Mouse (Mus musculus) layer of hippocampus, adult 18-20 months (tissue): ENCODE data around the gene Rhcg. TPM values are rescaled to one million over a fixed set of nuclear protein-coding genes. Genes with fewer than 3 reads are reported as not detected.

Experiments
- DNase-seq, 2 experiments: peaks; one replicate each; pipeline ENCODE4 v3.0.0; 2022; ENCODE audit warnings: low spot score in 2 of 2
- long read RNA-seq: library from polyadenylated mRNA; stranded (forward); transcript quantifications from one replicate; pipeline ENCODE4 v2.0.0, GENCODE M21; 2021
- total RNA-seq, 2 experiments: library from RNA; stranded (reverse); gene quantifications; 2 replicates each; pipeline ENCODE4 v1.2.3; 2021

The Rhcg gene
- total RNA-seq, result 1 to 10 TPM in 1 of 2 experiments, under 1 TPM in 1; 0.82 to 1.8 TPM
- long read RNA-seq, result 0 reads

- DNase-seq, result no peak
Observed at GRCm38 (mm10) chr7:79617418-79617817, at the start of gene Rhcg. Rhcg (minus strand) TSS chr7:79617657.

DNA sequence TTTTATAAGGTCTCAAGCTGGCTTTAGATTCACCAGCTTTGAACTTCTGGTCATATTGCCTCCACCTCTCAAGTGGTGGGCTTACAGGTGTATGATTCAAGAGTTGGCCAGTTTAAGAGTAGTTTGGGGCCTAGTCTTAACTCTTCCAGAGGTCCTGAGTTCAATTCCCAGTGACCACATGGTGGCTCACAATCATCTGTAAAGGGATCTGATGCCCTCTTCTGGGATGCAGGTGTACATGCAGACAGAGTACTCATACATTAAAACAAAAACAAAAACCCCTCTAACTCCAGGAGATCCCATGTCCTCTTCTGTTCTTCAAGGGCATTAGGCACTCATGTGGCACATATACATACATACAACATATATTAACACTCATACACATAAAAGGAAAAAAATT, 49.2 kb upstream of the Rhcg start:
- DNase-seq, result no peak

GRCm38 (mm10) chr7:79661253-79661890, 43.9 kb upstream of the Rhcg start:
- no peak for DNase-seq

DNA sequence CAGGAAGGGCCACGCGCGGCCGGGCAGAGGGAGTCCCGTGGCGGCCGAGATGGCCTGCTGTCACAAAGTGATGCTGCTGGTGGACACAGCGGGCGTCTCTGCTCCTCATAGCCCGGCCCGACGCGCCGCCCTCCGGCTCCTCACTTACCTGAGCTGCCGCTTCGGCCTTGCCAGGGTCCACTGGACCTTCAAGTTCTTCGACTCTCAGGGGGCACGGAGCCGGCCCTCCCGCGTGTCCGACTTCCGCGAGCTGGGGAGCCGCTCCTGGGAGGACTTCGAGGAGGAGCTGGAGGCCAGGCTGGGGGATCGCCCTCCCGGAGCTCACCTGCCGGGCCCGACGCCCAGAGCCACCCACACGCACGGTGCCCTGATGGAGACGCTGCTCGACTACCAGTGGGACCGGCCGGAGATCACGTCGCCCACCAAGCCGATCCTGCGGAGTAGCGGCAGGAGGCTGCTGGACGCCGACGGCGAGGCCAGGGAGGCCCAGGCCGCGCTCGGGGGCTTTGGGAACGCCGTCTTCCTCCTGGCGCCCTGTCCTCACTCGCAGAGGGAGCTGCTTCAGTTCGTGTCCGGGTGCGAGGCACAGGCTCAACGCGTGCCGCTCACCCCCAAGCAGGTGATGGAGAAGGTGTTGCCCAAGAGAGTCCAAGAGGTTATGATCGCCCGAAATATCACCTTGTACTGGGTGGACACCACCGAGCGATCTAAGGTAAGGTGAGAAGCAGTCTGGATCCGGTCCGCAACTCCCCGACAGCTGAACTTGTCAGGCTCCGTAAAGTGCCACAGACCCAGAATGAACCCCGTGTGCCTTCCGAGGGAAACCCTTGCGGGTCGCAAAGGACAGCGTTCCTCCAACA, 43.1 kb upstream of the Rhcg start:
- no peak for DNase-seq

- DNase-seq, result peak; percentile 87 to 95
Observed at GRCm38 (mm10) chr7:79659578-79660290, 42.3 kb upstream of the Rhcg start, which contains the start of gene Ticrr. Ticrr (plus strand) TSS chr7:79660196.

GRCm38 (mm10) chr7:79654586-79654985, 37.1 kb upstream of the Rhcg start:
- DNase-seq, result no peak

GRCm38 (mm10) chr7:79654185-79654584, 36.7 kb upstream of the Rhcg start:
- no peak for DNase-seq

DNA sequence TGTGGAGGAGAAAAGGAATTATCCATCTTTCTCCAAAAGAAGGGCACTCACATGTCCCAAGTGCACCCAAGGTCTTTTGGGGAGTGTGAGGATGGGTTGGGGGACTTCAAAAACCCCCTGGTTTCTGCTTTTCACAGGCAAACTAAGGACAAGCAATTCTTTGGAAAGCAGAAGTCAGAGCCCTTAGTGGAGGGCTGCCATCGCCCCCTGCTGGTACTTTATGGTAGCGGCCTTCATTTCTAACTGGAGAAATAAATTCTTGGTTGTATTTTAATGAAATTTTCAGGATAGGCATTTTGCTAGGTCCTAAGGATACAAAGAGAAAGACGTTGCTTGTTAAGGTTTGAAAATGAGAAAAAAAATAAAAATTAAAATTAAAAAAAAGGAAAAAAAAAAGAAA, 31.5 kb upstream of the Rhcg start:
- DNase-seq, result peak; percentile 19 to 72

- DNase-seq, result no peak
Observed at GRCm38 (mm10) chr7:79647233-79647632, 29.8 kb upstream of the Rhcg start.

DNA sequence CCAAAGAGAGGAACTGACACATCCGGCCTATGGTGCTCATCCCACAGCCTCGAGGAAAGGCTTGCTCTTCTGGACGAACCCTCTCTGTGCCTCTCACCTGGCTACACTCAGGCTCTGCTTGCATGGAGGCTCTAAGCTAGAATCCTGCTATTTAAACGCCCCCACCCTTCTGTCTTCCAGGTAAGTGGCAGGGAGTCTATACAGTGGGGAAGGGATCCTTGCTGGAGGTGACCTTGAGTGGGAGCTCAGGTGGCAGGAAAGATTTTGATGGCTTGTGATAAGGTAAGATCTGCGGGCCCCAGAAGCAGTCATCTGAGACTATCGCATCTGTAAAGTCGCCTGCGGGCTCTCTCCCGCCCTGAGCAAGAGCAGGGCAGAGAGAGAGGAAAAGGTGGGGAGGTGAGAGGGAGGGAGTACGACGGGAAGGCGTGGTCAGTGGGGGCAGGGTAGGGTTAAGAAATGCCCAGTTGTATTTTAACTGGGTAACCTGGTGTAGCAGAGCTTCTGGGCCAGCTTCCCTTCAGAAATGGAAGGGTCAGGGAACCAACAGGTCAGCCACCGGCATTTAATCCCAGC, 14.4 kb upstream of the Rhcg start:
- no peak for DNase-seq

DNA sequence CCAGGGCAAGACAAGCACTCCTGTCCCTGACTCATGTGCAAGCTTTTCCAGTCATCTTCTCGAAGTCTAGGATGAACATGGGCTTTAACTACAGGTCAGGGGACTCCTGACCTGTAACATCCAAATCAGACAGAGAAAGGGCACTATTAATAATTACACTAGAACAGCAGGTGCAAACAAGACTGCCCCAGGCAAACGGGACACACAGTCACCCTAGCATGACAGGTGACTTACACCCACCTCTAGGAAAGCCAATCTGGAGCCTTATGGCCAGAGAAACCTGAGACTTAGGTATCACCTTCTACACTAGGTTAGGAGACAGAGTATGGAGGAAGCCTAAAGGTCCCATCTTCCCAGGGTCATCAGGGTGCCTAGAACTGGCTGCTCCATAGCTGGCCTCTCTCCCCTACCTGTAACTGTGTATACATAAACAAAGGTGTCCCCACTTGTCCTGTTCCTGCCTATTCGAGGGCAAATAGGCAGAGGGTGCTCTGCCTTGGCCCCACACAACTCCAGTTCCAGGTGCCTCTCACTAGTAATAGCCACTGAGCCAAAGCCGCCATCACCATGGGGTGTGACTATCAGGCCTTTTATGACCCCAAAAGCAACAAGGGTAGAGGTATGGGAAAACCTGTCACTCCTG, 10.9 kb upstream of the Rhcg start:
- DNase-seq, result no peak

- DNase-seq, result peak; percentile 39 to 56
Observed at GRCm38 (mm10) chr7:79626170-79626569, 8.7 kb upstream of the Rhcg start.

DNA sequence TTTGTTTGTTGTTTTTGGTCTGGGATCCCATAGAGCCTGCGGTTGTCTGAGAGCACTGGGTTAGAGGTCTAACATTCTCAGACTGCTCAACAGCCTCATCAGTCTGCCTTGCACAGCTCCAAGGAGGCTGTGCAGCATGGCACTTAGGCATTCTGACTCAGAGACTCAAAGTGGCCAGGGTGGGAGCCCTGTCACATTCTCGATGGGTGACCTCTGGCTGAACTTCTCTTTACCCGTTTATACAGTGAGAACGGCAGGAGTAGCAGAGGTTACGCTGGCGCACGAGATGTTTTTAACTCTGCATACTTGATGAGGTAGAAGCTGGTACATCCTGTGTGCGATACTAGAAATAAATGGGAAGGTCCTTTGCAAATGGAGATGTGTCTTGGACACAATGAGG, 5.6 kb upstream of the Rhcg start:
- DNase-seq, result no peak

- no peak for DNase-seq
Observed at GRCm38 (mm10) chr7:79619493-79619892, 2.0 kb upstream of the Rhcg start.

- no peak for DNase-seq
Observed at GRCm38 (mm10) chr7:79615941-79616340, 1.5 kb downstream of the Rhcg start.

GRCm38 (mm10) chr7:79615008-79615407, 2.4 kb downstream of the Rhcg start:
- DNase-seq, result no peak

DNA sequence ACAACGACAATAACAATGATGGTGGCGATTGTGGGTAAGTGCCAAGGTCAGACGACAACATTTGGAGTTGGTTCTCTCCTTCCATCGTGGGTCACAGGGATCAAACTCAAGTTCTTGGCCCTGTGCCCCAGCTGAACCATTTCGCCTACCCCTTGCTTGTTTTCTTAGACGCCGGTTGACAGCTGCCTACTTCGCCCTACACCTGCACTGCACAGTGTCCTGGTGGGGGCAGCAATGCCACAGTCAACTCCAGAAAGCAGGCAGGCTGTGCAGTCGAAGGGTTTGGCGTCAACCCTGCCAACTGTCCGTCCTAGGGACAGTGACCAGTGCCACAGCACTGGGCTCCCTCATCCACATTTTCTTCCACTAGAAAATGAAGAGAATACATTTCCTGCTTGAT, 4.1 kb downstream of the Rhcg start:
- no peak for DNase-seq

DNA sequence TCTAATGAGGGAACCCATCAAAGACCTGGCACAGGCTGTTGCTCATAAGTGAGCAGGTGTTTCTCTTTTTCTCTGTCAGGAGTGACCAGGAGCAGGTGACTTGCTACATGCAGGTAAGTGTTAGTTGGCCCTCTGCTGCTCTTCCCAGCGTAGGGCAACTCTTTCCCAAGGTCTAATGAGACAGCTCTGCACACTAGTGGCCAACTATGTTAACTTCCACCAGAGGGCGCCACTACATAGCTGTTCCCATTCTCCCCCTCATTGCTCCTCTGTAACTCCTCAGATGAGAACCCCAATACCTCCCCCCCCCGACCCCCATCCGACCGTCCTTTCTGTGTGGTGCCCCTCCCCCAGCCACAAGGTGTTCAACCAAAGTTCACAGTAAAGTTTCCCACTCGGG, 4.7 kb downstream of the Rhcg start:
- DNase-seq, result peak in 1 of 2 experiments; percentile 82

DNA sequence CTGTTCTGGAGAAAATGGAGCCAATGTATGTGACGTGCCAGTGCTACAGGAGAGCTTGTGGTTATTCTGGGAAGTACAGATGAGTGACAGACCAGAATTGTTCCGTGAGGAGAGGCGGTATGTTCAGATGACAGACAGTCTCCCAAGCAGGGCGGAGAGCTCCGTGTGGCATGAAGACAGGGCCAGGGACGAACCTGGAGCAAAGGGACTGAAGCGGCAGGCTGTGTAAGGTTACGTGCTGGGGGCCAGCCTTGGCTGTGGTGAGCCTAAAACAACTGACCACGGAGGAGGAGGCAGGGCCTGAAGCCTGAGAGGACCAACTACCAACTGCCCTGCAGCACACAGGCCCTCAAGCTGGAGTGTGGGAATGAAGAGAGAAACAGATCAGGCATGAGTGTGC, 5.6 kb downstream of the Rhcg start:
- DNase-seq, result peak in 1 of 2 experiments; percentile 23

GRCm38 (mm10) chr7:79607263-79607921, 10.1 kb downstream of the Rhcg start:
- no peak for DNase-seq
